Comparison of ENCODE assay signal across 17 mouse cellular contexts in the genomic region with DNA sequence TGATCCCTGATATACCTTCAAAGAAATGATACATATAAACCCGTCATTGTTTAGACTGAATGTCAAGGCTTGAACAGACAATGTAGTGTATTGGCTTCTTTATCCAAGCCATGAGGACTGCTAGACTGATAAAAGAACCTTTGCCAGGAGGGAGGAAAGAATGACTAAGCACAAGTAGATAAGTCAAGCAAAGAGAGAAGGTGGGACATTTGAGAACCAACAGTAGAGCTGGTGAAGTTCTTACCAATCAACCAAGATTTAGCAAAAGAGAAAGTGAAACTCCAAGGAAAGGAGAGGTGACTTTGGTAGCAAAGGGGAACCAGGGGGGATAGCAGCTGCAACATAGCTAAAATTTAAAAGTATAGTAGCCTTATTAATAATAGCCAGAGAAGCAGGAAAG.
"Had no signal": no experiment of that assay in that cellular context is flagged by ENCODE, and none has a peak within 500 bp of the region (broad histone marks: within the 10 kb centered on the region; RNA-seq: fewer than 3 reads in every experiment).

No protein-coding gene starts in this region.

- H3K27me3 ChIP-seq: lung, embryonic 15.5 days; midbrain, embryonic 13.5 days; midbrain, embryonic 15.5 days; neural tube, embryonic 12.5 days; stomach, embryonic 15.5 days had no signal

- H3K36me3 ChIP-seq: lung, embryonic 15.5 days; midbrain, embryonic 13.5 days; midbrain, embryonic 15.5 days; neural tube, embryonic 12.5 days; stomach, embryonic 15.5 days had no signal

- H3K9ac ChIP-seq: liver, postnatal 0 days; lung, embryonic 15.5 days; midbrain, embryonic 13.5 days; midbrain, embryonic 15.5 days; neural tube, embryonic 12.5 days; stomach, embryonic 15.5 days had no signal

- H3K4me2 ChIP-seq: lung, embryonic 15.5 days; midbrain, embryonic 11.5 days; midbrain, embryonic 13.5 days; midbrain, embryonic 15.5 days; neural tube, embryonic 12.5 days; stomach, embryonic 15.5 days had no signal

- ATAC-seq: liver, postnatal 0 days; lung, postnatal 0 days; midbrain, embryonic 13.5 days; midbrain, embryonic 15.5 days had no signal

- H3K4me1 ChIP-seq: lung, embryonic 15.5 days; midbrain, embryonic 13.5 days; midbrain, embryonic 15.5 days; neural tube, embryonic 12.5 days; stomach, embryonic 15.5 days had no signal

- H3K4me3 ChIP-seq: lung, embryonic 15.5 days; midbrain, embryonic 13.5 days; midbrain, embryonic 15.5 days; neural tube, embryonic 12.5 days; stomach, embryonic 15.5 days had no signal

- H3K9me3 ChIP-seq: lung, embryonic 15.5 days; midbrain, embryonic 13.5 days; midbrain, embryonic 15.5 days; neural tube, embryonic 12.5 days; stomach, embryonic 15.5 days had no signal

- DNase-seq: liver, postnatal 0 days; lung, adult 2 months; lung, postnatal 14 days; lung, postnatal 36 days; right cerebral cortex, postnatal 14 days; thymus, adult 2 months; thymus, postnatal 25 days; thymus, postnatal 4 days had no signal

- H3K27ac ChIP-seq: lung, embryonic 15.5 days; macrophage; midbrain, embryonic 13.5 days; midbrain, embryonic 15.5 days; neural tube, embryonic 12.5 days; stomach, embryonic 15.5 days; stomach, postnatal 0 days had no signal
